Mouse (Mus musculus): ENCODE results near the gene Fry.

Fry gene

GRCm38 (mm10) chr5:150272173-150272572, 153.7 kb downstream of the Fry start:
- DNase-seq (ENCODE audit: low spot score): no peak

DNA sequence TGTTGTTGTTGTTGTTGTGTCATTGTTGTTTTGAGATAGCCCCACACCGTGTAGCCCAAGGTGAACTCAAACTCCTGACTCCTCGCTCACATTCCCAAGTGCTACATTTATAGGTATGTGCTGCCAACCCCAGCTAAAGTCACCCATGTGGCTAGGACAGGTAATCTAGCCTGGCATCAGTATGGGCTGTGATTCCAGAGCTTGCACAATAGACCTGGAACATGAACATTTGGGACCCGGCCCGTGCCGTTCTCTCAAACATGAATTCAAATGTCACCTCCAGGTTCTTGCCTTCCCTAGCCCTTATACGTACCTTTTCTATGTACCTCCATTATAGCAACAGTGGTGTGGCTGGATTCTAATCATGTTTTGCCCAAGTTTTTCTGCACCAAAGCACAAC, 156.9 kb downstream of the Fry start:
- DNase-seq (ENCODE audit: low spot score): no peak

DNA sequence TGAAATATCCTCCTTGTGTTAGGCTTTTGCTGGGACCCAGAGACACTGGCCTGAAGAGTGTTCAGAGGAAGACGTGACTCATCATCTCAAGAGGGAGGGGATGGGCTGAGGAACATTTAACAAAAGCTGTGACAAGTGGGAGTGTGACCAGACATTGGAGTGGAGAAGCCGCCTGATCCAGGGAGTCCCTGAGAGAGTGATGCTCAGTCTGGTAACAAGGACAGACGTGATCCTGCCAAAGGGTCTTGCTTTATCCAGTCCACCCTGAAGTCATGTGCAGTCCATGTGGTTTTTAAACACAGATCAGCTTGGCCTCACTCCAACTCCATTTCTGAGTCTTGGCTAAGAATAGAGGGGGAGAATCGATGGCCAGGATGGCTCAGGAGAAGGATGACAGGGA, 158.2 kb downstream of the Fry start:
- DNase-seq (ENCODE audit: low spot score): no peak

DNA sequence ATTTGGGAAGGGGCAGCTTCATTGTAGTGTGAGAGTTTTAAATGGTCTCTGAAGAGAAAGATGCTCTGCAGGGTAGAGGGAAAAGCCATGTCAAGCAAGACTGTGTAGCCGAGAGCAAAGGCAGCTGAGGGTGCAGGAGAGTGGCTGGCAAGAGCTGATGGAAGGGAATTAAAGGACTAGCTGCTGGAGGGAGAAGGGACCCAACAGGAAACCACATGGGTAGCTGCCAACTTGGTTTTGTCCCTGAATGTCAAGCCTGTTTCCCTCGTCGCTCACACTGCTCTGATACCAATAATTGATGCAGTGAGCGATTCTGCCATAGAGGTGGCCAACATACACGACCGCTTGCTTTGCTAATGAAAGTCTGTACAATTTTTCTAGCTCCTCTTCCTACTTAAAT, 160.9 kb downstream of the Fry start:
- DNase-seq (ENCODE audit: low spot score): no peak

GRCm38 (mm10) chr5:150281084-150281483, 162.6 kb downstream of the Fry start:
- DNase-seq (ENCODE audit: low spot score): no peak

GRCm38 (mm10) chr5:150282091-150282490, 163.6 kb downstream of the Fry start:
- no peak for DNase-seq (ENCODE audit: low spot score)

GRCm38 (mm10) chr5:150287949-150288348, 169.5 kb downstream of the Fry start:
- DNase-seq (ENCODE audit: low spot score): no peak

GRCm38 (mm10) chr5:150289611-150290010, 171.2 kb downstream of the Fry start:
- no peak for DNase-seq (ENCODE audit: low spot score)

DNA sequence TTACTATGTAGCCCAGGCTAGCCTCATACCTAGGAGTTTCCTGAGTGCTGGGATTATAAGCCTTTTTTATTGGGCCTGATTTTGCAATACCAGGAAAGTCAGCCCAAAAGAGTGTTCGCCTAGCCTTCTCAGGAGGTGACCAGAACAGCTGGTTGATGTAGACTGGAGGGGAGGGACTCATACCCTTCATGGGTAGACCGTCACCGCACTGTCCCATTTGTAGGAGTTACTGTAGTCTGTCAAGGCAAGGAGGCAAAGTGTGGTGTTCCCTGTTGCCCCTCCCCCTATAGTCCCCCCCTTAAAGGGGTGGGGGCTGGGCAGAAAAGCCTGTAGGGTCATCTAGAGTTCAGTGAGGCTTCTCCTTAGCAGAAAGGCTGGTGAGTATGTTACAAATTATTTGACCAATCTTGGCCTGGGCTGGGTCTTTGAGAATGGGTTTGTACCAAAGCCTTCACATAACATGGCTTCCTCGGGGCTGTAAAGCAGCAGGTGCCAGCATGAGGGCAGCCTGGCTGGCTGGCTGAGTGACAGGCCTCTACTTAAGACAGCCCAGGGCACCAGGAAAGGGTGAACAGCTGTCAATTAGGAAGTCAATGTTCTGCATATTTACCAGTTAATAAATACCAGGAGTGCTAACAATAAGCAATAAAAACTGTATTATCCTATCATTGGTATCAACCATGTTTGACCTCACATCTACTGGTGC, 172.2 kb downstream of the Fry start:
- DNase-seq (ENCODE audit: low spot score): no peak

GRCm38 (mm10) chr5:150291216-150291615, 172.8 kb downstream of the Fry start:
- DNase-seq (ENCODE audit: low spot score): no peak

GRCm38 (mm10) chr5:150292186-150292585, 173.7 kb downstream of the Fry start:
- DNase-seq (ENCODE audit: low spot score): no peak

- DNase-seq (ENCODE audit: low spot score): no peak
These were observed 175.9 kb downstream of the Fry start for GRCm38 (mm10) chr5:150294306-150294705.

- no peak for DNase-seq (ENCODE audit: low spot score)
These were observed 176.7 kb downstream of the Fry start for GRCm38 (mm10) chr5:150295096-150295495.

DNA sequence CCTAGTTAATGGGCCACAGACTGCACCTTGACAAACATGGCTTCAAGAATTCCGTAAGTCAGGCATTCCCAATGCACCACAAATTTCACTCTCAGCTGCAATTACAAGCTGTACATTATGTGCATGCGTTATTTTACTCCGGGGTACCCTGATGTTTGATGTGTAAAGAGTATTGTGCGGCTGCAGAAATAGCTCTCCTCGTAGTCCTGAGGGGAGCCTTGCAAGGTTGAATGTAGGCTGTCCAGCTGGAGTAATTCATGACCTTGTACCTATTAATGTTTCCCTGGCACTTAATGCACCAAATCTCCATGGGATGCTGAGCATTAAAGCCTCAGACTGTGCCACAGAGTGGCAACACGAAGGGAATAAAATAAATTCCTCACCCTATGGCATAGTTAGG, 180.5 kb downstream of the Fry start:
- no peak for DNase-seq (ENCODE audit: low spot score)

DNA sequence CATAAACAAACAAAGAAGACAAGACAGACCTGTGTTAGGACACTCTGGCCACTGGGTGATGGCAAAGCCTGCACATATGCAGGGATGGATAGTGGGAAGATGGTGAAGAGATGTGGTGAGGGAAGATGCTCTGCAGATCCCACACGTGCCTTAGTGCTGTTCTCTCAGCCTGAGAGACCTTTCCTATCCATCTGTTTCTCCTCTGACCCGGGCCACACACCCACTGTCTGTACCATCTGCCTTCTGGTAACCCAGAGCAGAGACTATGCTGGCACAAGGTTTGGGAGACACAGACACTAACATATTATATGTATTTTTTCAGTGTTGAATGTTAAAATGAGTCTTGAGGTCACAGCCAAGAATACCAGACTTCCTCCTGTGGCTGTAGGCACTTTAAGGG, 183.7 kb downstream of the Fry start:
- no peak for DNase-seq (ENCODE audit: low spot score)

DNA sequence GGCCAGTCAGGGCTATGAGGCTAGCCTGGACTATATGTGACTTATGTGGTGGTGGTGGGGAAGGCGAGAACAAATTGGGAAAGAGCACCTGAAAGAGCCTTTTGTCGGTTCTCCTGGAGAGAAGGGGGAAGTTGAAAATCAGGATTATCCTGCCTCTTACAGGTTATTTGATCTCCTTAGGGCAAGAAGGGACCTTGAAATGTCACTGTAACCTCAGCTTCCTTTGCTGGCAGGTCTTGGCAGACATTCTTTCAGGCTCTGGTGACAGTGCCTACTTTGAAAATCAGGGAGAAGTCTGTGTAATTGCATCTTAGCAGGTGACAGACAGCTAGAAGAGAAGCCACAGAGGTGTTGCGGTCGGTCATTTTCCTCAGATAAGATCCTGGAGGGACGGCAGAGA, 184.6 kb downstream of the Fry start:
- DNase-seq (ENCODE audit: low spot score): no peak

- no peak for DNase-seq (ENCODE audit: low spot score)
These were observed 188.1 kb downstream of the Fry start for GRCm38 (mm10) chr5:150306497-150306896.

GRCm38 (mm10) chr5:150313229-150313628, 194.8 kb downstream of the Fry start:
- DNase-seq (ENCODE audit: low spot score): no peak

- DNase-seq (ENCODE audit: low spot score): no peak
These were observed 196.1 kb downstream of the Fry start for GRCm38 (mm10) chr5:150314582-150314981.

GRCm38 (mm10) chr5:150325411-150325810, 207.0 kb downstream of the Fry start:
- DNase-seq (ENCODE audit: low spot score): no peak

DNA sequence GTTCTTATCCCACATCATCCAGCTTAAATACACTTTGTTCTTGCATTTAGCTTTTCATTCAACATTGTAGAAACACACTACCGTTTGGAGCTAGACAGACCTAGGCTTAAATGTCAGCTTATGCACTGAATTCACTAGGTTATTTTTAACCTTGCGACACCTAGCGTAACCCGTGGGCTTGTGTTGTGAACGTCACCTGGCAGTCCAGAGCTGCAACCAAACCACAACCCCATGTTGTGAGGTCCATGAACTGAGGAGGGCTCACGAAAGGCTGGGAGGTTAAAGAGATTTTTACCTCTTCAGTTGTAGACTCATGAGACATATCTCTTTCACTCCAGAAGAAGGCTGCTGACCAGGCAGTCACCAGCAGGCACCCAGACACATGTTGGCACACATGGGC, 210.2 kb downstream of the Fry start:
- DNase-seq (ENCODE audit: low spot score): no peak

- no peak for DNase-seq (ENCODE audit: low spot score)
These were observed 213.4 kb downstream of the Fry start for GRCm38 (mm10) chr5:150331821-150332220.

GRCm38 (mm10) chr5:150332810-150333209, 214.4 kb downstream of the Fry start:
- DNase-seq (ENCODE audit: low spot score): peak; percentile 16

DNA sequence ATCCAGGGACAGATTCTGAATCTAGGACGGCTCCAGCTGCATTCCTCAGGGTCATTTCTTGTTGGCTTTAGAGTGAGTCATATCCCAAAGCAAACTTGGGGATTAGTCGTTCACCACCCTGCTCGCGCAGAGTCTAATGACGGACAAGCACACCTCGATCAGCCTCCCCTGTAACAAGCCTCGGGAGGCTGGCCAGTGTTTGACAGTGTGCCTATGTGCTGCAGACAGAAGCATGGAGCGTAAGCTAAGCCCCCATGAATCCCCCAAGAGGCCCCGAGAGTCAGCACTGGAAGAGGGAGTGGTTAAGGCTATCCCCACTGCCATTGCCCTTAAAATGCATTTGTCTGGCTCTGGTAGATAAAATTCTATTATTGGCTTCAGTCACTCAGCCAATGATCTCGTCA, 214.9 kb downstream of the Fry start:
- peak; percentile 13 for DNase-seq (ENCODE audit: low spot score)

All from c-Kit-positive CD71-positive TER-119-positive erythroid progenitor cells, embryonic 14.5 days (primary cell).